Mouse (Mus musculus) G1E (cell line): Measurements from ENCODE around the gene Eif4ebp2.

Experiments used
- CTCF ChIP-seq: IDR thresholded peaks from 2 replicates; pipeline ENCODE4 v1.5.1; 2012; ENCODE audit warnings: low read depth, low read length, inconsistent platforms, mixed read lengths
- GATA1 ChIP-seq: IDR thresholded peaks from 2 replicates; pipeline ENCODE4 v1.6.1; 2012; ENCODE audit warnings: borderline replicate concordance, low read length, inconsistent platforms, mixed read lengths
- GATA2 ChIP-seq: IDR thresholded peaks from 2 replicates; pipeline ENCODE4 v1.6.1; 2012; ENCODE audit warnings: low read depth, low read length, inconsistent platforms, borderline replicate concordance
- POLR2AphosphoS5 ChIP-seq: IDR thresholded peaks from 2 replicates; pipeline ENCODE4 v1.6.1; 2012; ENCODE audit warnings: low read depth, low read length, inconsistent platforms; ENCODE audit not compliant: insufficient replicate concordance
- TAL1 ChIP-seq: conservative IDR thresholded peaks from 2 replicates; pipeline ENCODE4 v1.6.1; 2012; ENCODE audit warnings: low read depth, low read length, inconsistent platforms, mixed read lengths

GRCm38 (mm10) chr10:61484801-61485200 is 32.3 kb upstream of the Eif4ebp2 start:
- TF ChIP-seq GATA1 (no peak), TAL1 (no peak), CTCF (no peak), GATA2 (no peak), POLR2AphosphoS5 (no peak)
